Mouse (Mus musculus) layer of hippocampus, postnatal 10 days (tissue): Measurements from ENCODE around the gene Dysf. TPM values are rescaled to one million over a fixed set of nuclear protein-coding genes. Genes with fewer than 3 reads are reported as not detected.

ENCODE experiments used
- DNase-seq, 2 experiments: peaks; one replicate each; pipeline ENCODE4 v3.0.0; 2021; ENCODE audit warnings: low spot score in 2 of 2
- total RNA-seq, 2 experiments: library from RNA; stranded (reverse); gene quantifications; 2 replicates each; pipeline ENCODE4 v1.2.3; 2021

Dysf gene
- total RNA-seq, 2 experiments from 2014 or later: 3.5 to 4.0 TPM

DNA sequence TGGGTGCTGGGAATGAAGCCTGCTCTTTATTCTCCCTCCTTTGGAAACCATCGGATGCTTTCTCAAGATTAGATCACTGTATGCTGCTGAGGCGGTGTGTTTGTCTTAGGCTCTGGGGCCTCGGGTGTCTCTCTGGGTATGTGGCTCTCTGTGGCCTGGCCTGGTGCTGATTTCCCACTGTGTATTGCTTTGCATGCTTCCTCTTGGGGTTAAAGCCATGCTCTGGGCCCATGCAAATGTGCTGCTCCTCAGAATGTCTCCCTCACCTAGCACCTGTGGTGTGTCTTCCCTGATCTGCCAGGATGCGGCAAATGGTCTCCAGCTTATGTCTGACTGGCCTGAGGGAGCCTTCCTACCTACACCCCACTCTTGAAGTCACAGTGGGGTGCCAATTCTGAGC lies 41.8 kb downstream of the Dysf start:
- no peak for DNase-seq

DNA sequence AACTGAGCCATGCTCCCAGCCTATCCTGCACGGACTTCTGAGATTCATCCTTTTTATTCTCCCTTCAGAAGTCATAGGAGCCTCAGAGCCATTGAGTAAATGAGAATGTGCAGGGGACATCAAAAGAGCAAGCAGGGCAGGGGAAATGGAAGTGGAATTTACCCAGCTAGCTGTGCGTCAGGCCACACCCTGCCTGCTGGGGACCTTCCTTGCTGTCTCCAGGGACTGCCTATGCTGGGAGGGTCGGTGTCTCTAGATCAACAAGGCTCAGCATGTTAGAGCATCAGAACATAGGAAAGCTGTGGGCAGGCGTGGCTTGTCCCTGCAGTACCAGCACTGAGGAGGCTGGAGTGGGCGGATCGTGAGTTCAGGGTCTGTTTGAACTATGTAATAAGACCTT lies 42.6 kb downstream of the Dysf start:
- DNase-seq: no peak

DNA sequence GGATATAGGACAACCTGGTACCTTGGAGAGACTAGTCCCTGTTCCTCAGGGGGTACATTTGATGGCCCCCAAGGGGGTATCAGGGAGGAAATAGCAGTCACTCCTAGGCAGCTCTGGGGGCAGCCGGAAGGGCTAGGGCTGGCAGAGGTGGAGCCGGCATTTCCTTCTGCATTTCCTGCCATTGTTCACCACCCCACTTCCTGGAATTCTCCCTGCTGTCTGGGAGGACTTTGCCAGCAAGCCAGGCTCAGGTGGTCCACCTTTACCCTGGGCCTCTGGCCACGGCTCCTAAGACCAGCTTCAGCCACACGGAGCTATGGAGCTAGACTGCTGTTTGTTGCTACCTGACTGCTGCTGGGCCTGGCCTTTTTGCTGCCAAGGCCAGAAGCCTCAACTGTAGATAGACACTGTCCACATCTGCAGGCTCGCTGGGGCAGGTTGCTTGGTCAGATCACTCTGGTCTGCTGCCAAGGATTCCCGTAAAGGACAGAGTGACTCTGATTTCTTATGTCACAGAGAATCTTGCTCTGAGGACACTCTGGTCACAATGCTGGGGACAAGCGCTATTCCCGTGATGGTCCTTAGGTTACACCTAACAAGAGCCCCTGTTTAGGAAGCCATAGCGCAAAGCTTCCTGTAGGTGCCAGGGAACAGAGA lies 45.6 kb downstream of the Dysf start:
- DNase-seq: no peak

DNA sequence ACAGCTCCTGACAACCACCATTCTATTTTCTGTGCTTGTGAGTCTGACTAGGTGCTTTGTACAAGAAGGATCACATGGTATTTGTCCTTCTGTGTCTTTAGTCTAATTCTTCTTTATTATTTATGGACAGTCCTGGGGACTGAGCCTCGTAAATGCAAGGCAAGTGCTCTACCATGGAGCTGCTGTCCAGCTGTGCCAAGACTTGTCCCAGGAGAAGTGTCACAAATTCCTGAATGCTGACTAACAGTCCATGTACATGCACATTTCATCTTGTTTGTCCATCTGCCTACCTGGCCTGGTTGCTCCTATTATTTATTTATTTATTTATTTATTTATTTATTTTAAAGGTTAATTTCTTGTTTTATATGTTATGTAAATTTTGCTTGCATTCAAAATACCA lies 47.2 kb downstream of the Dysf start:
- DNase-seq: no peak

DNA sequence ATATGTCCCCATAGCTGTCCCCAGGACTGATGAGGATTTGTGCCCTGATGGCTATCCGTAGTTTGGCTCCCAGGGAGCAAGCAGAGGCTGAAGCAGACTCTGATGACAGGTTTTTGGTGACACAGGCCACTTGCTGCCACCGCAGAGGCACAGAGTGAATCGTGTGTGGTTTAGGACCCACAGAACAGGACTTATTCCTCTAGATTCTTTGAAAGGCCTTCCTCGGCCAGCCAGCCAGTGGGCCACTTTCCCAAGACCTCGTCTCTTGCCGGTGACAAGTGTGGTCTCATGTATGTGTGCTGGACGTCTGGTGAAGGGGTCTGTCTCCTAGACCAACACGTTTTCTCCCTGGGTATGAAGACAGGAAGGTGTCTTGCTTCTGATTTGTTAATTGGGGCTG lies 48.8 kb downstream of the Dysf start:
- no peak for DNase-seq

GRCm38 (mm10) chr6:84058671-84059141 lies 50.3 kb downstream of the Dysf start:
- DNase-seq: no peak

- no peak for DNase-seq
These were observed 51.5 kb downstream of the Dysf start for GRCm38 (mm10) chr6:84059771-84060414.

DNA sequence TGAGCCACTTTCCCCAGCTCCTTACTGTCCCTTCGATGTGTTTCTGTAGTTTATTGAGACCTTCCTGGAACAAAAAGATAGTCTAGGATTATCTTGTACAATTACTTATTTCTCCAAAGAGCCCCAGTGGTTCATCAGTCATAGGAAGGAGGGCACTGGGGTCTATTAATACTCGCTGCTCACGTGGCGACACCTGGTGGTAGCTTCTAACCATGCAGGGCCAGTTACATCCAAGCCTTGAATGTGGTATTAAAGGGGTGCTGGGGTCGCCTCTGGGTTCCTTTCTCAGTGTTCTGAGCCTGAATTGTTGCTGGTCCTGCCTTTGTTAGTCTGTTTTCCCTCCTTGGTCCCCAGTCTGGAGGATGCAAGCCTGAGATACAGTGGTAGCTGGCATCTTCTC lies 52.9 kb downstream of the Dysf start:
- peak; percentile 74 for DNase-seq

DNA sequence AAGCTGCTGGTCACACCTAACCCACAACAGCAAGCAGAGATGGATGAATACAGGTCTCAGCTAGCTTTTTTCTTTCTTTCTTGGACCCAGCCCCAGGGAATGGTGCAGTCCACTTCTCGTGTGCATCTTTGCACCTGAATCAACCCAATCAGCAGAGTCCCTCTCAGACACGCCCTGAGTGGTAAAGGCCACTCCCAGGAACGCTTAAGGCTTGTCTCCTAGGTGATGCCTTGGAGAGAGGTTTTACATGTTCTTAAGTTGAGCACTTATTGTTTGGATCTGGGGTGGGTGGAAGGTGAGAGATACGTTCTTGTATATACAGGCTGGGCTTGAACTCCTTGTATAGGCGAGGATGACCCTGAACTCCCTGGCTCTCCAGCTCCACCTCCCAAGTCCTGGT lies 54.2 kb downstream of the Dysf start:
- no peak for DNase-seq

- no peak for DNase-seq
These were observed 59.8 kb downstream of the Dysf start for GRCm38 (mm10) chr6:84068236-84068635.

GRCm38 (mm10) chr6:84070251-84070650 lies 61.9 kb downstream of the Dysf start:
- no peak for DNase-seq

GRCm38 (mm10) chr6:84072574-84072973 lies 64.2 kb downstream of the Dysf start:
- no peak for DNase-seq

- no peak for DNase-seq
These were observed 69.8 kb downstream of the Dysf start for GRCm38 (mm10) chr6:84078172-84078571.

- DNase-seq: no peak
These were observed 72.2 kb downstream of the Dysf start for GRCm38 (mm10) chr6:84080631-84081030.

GRCm38 (mm10) chr6:84084757-84085156 lies 76.4 kb downstream of the Dysf start:
- no peak for DNase-seq

DNA sequence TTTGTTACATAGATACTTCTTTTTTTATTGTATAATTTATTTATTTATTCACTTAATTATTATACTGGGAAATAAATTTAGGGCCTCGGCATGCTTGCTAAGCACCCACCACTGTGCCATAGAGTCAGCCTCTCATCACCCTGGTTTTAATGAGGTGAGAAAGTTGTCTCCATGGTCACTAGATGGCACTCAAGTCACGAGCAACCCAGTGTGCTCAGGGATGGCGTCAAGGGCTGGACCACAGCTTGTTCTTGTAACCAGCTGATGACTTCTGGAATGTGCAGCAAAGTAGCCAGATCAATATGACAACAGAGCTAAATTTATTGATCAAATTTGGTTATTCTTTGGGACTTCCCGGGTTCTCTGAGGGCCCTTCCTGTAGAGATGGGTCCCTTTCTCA lies 85.1 kb downstream of the Dysf start:
- peak; percentile 54 to 59 for DNase-seq

DNA sequence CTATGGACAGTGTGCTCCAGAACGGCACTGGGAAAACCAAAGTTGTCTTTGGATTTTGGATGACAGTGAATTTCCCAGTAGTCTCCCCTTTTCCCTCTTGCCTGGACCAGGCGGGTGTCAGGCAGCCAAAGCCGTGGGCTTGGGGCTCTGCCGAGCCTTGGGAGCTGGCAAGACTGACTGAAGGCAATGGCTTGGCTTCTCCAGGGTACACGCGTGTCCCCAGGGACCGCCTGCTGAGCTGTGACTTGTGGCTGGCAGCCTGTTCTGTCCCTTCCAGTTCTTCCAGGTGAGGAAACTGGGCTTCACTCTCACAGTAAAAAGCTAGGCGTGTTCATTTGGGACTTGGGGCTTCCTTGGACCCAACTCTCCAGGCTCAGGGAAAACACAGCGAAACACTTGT lies 86.1 kb downstream of the Dysf start:
- DNase-seq: no peak

- peak; percentile 83 to 86 for DNase-seq
These were observed 86.6 kb downstream of the Dysf start for GRCm38 (mm10) chr6:84094998-84095397.

DNA sequence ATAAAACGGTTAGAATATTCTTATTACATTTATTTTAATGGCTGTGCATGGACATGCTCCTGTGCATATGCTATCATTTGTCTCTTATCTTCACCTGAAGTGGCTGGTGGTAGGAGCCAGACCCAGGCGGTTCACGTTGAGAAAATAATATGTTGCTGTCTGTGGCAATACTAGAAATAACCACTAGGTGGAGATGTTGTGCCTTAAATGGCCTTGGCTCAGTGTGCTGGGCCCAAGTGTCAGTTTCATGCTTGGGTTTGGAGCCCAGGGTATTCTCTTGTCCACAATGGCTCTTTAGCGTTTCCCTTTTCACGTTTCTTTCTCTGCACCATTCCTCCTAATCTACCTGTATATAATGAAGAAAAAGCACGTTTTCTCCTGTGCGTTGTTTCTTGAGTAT lies 87.5 kb downstream of the Dysf start:
- DNase-seq: peak; percentile 51 to 75

DNA sequence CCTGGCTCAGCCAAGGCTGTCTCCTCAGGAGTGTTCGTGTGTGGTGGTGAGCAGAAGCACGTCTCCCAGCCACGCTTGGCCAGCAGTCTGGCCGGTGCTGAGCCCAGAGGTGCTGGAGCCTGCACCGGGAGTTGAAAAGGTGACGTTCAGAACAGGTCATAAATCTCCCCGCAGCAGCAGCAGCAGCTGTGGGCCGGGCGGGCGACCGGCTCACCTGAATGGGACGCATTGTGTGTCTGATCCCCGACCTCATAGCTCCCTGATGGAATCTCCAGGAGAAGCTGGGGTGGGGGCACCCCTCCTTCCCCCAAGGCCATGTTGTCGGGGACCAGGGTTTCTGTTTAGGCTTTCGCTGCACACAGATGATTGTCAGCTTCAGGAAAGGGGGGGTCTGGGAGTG lies 93.6 kb downstream of the Dysf start:
- DNase-seq: no peak

DNA sequence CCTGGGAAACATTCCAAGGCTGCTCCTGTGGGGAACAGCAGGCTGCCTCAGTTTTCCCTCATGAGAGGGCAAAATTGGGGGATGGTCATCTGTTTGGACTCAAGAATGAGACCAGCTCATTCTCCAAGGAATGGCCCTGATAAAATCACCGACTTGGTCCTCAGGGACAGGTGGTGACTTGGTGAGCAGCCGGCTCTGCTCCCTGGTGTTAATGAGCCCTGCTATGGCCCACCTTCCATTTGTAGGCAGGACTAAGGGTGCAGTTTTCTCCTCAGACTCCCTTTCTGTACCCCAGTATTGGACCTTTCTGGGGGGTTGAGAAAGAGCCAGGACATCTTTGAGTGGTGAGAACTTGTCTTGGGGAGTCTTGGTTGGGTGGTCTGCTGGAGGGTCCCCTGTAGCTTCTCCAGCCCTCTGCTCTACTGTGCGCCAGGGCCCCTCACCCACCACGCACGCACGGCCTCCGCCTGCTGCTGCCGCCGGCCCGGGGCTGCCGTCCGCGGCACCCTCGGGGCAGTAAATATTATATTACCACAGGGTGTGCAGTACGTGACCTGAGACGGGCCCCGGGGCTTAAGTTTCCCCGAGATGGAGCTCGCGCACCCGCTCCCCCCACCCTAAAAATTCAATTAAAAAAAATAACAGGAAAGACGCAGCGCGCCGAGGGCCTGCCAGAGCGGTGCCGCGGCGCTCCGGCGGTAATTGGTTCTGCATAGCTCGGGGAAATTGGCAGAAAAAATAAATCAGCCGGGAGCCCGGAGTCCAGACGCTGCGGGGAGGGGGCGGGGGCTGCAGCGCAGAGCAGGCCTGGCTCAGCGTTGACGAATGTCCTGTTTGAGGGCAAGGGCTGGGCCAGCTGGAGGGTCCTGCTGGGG lies 97.0 kb downstream of the Dysf start:
- peak; percentile 65 to 73 for DNase-seq

DNA sequence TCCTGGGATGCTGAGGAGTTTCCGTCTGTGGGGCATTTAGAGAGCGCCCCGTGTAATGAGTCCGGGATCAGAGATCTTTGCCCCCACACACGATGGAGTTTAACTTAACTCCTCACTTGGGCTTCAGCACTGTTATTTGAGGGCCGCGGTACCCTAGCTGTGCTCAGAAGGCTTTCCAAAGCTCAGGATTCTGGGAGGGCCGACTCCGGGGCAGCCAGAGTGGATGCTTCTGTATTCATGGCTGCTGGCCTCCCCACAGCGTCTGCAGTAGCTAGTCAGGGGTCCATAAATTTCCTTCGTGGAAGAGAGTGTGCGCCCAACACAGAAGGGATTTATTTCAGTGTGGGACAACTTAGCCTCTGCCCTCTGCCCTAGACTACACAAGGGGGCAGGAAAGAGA lies 97.7 kb downstream of the Dysf start:
- no peak for DNase-seq
